In the genomic region with DNA sequence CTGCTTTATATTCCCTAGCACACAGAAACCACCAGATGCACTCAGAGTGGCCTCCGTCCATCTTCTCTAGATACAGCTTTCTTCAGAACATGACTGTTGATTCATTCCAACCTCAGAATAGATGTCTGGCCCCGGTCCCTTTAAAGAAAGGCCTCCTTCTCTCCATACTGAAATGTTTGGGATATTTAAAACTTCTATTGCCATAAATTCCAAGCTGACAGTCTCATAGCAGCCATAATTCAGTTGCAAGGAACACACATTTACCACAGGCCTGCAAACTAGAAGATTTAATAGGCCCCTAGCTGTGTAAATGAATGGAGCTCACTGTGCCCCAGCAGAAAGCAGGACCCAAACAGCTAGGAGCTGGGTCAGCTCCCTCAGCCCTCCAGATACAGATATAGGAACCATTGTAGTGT, we compare ENCODE assay signal across 17 mouse cellular contexts. TPM values are rescaled to one million over a fixed set of nuclear protein-coding genes. Genes with fewer than 3 reads are reported as not detected.
DNase-seq lines count a peak whose midpoint lies in the region; ATAC-seq and TF ChIP-seq lines count a peak whose summit lies in the region.
"Had no signal": no experiment of that assay in that cellular context is flagged by ENCODE, and none has a peak within 500 bp of the region (broad histone marks: within the 10 kb centered on the region; RNA-seq: fewer than 3 reads in every experiment).

No protein-coding gene starts in this region.

- TF ChIP-seq EP300 in lung, postnatal 0 days (IDR thresholded peaks at IDR 0.05): no peak

- H3K27me3 ChIP-seq in heart, embryonic 13.5 days (replicated peaks): no peaks in the 10 kb centered on the region
- no peaks in the 10 kb centered on the region for H3K27me3 ChIP-seq in heart, embryonic 11.5 days (ENCODE audit: control insufficient read depth, insufficient read depth, low read length)
- H3K27me3 ChIP-seq in lung, postnatal 0 days (replicated peaks; ENCODE audit: insufficient read depth, low read length): no peaks in the 10 kb centered on the region
- no peaks in the 10 kb centered on the region for H3K27me3 ChIP-seq in limb, embryonic 11.5 days (ENCODE audit: control insufficient read depth, insufficient read depth, low read length)
- H3K27me3 ChIP-seq: hindbrain, embryonic 13.5 days; liver, embryonic 13.5 days had no signal

- peaks cover 33% of the 10 kb centered on the region for H3K4me1 ChIP-seq in heart, embryonic 13.5 days
- H3K4me1 ChIP-seq in heart, embryonic 11.5 days (ENCODE audit: control insufficient read depth, insufficient read depth, low read length): peaks cover 5% of the 10 kb centered on the region
- no peaks in the 10 kb centered on the region; the same call in 1 of the 2 replicates for H3K4me1 ChIP-seq in lung, postnatal 0 days (ENCODE audit: insufficient read depth, low read depth, low read length)
- peaks cover 14% of the 10 kb centered on the region for H3K4me1 ChIP-seq in lung, adult 2 months (ENCODE audit: control insufficient read depth, insufficient read depth, low read length)
- peaks cover 16% of the 10 kb centered on the region for H3K4me1 ChIP-seq in limb, embryonic 11.5 days (ENCODE audit: control insufficient read depth, insufficient read depth, low read length)

- no peak for TF ChIP-seq CTCF in lung, postnatal 0 days (IDR thresholded peaks at IDR 0.05)
- no peak for TF ChIP-seq CTCF in lung, adult 2 months (IDR thresholded peaks at IDR 0.05; ENCODE audit: insufficient read depth, low read length)

- ATAC-seq in heart, embryonic 13.5 days (ENCODE audit: extremely low read depth, insufficient number of reproducible peaks, low FRiP score, low TSS enrichment): no peak
- ATAC-seq in heart, embryonic 11.5 days (replicated peaks; ENCODE audit: insufficient number of reproducible peaks, low FRiP score, low TSS enrichment): no peak
- 0 out of 2 replicates have a peak, but pooled peaks have one; percentile 21 for ATAC-seq in lung, postnatal 0 days
- peak; percentile 79 for ATAC-seq in limb, embryonic 11.5 days (ENCODE audit: insufficient number of reproducible peaks, low FRiP score, low TSS enrichment, low read depth)

- 0 out of 2 replicates have a peak overlapping the region, but pooled peaks have one; percentile 24 for H3K9ac ChIP-seq in heart, embryonic 13.5 days
- H3K9ac ChIP-seq in heart, embryonic 11.5 days (ENCODE audit: low read depth, low read length): no peak overlapping the region
- H3K9ac ChIP-seq in lung, postnatal 0 days (replicated peaks; ENCODE audit: low read depth): no peak overlapping the region
- no peak overlapping the region for H3K9ac ChIP-seq in limb, embryonic 11.5 days (ENCODE audit: low read length)
- H3K9ac ChIP-seq: hindbrain, embryonic 13.5 days; liver, embryonic 13.5 days had no signal

- H3K36me3 ChIP-seq in heart, embryonic 13.5 days: 0 out of 2 replicates have a peak, but pooled peaks cover 3% of the 10 kb centered on the region
- H3K36me3 ChIP-seq in heart, embryonic 11.5 days (ENCODE audit: control insufficient read depth, insufficient read depth, low read length): no peaks in the 10 kb centered on the region; the same call in 1 of the 2 replicates
- no peaks in the 10 kb centered on the region for H3K36me3 ChIP-seq in lung, postnatal 0 days (ENCODE audit: insufficient read depth, low read length)
- no peaks in the 10 kb centered on the region for H3K36me3 ChIP-seq in limb, embryonic 11.5 days (ENCODE audit: control insufficient read depth, insufficient read depth, low read length)
- H3K36me3 ChIP-seq: hindbrain, embryonic 13.5 days; liver, embryonic 13.5 days had no signal

- H3K9me3 ChIP-seq in heart, embryonic 13.5 days: no peaks in the 10 kb centered on the region
- H3K9me3 ChIP-seq in heart, embryonic 11.5 days (replicated peaks; ENCODE audit: control insufficient read depth, low read length): no peaks in the 10 kb centered on the region
- no peaks in the 10 kb centered on the region for H3K9me3 ChIP-seq in lung, postnatal 0 days (ENCODE audit: low read length)
- no peaks in the 10 kb centered on the region for H3K9me3 ChIP-seq in limb, embryonic 11.5 days (ENCODE audit: control insufficient read depth, low read length)
- H3K9me3 ChIP-seq: hindbrain, embryonic 13.5 days; liver, embryonic 13.5 days had no signal

- WGBS in heart, embryonic 13.5 days: 67% methylated on average over 2 of the region's 2 CpGs
- WGBS in heart, embryonic 11.5 days (ENCODE audit: insufficient replicate concordance): 72% methylated on average over 2 of the region's 2 CpGs
- WGBS in lung, postnatal 0 days: 61% methylated on average over 2 of the region's 2 CpGs
- WGBS in lung, adult 2 months: 77% methylated on average over 2 of the region's 2 CpGs
- WGBS in limb, embryonic 11.5 days: 69% methylated on average over 2 of the region's 2 CpGs

- no peak for TF ChIP-seq POLR2A in lung, adult 2 months (IDR thresholded peaks at IDR 0.05; ENCODE audit: borderline replicate concordance, extremely low read depth, low read depth, low read length)

- no peak overlapping the region for H3K4me3 ChIP-seq in heart, embryonic 13.5 days
- H3K4me3 ChIP-seq in heart, embryonic 11.5 days (ENCODE audit: low read depth, low read length): no peak overlapping the region
- H3K4me3 ChIP-seq in lung, postnatal 0 days (ENCODE audit: low read depth, low read length): no peak overlapping the region
- no peak overlapping the region for H3K4me3 ChIP-seq in lung, adult 2 months (replicated peaks; ENCODE audit: extremely low read depth, low read depth, low read length)
- no peak overlapping the region for H3K4me3 ChIP-seq in limb, embryonic 11.5 days (ENCODE audit: low read depth, low read length)
- H3K4me3 ChIP-seq: erythroblast, embryonic 14.5 days; hindbrain, embryonic 13.5 days; liver, embryonic 13.5 days had no signal

- no peak overlapping the region for H3K4me2 ChIP-seq in heart, embryonic 13.5 days
- no peak overlapping the region for H3K4me2 ChIP-seq in heart, embryonic 11.5 days
- no peak overlapping the region for H3K4me2 ChIP-seq in lung, postnatal 0 days (replicated peaks; ENCODE audit: low read depth, low read length)
- no peak overlapping the region for H3K4me2 ChIP-seq in limb, embryonic 11.5 days (ENCODE audit: low read depth, severe bottlenecking)
- H3K4me2 ChIP-seq: hindbrain, embryonic 13.5 days; liver, embryonic 13.5 days had no signal

- no peak overlapping the region; the same call in 1 of the 2 replicates for H3K27ac ChIP-seq in heart, embryonic 13.5 days (replicated peaks)
- no peak overlapping the region for H3K27ac ChIP-seq in heart, embryonic 11.5 days (ENCODE audit: low read depth, low read length)
- no peak overlapping the region for H3K27ac ChIP-seq in lung, postnatal 0 days (ENCODE audit: low read length)
- H3K27ac ChIP-seq in limb, embryonic 11.5 days (replicated peaks; ENCODE audit: low read depth, low read length): peak overlapping the region; percentile 66
- H3K27ac ChIP-seq: hindbrain, embryonic 13.5 days; liver, embryonic 13.5 days had no signal

- DNase-seq in lung, postnatal 0 days (ENCODE audit: low spot score): peak; percentile 30
- DNase-seq in lung, adult 2 months: no peak
- DNase-seq in limb, embryonic 11.5 days (ENCODE audit: low spot score): peak; percentile 53
- DNase-seq in thymus, postnatal 36 days: no peak
- no peak for DNase-seq in adrenal gland, postnatal 14 days
- DNase-seq: cerebellum, adult 9-11 months; heart, adult 18-20 months; liver, embryonic 13.5 days; right cerebral cortex, adult 18-20 months; thymus, postnatal 25 days had no signal

RNA-seq across cellular contexts. Expression of gene Gm10322, which starts 49.9 kb away (rescaled TPM):
- not detected in 2 replicates for polyA plus RNA-seq in heart, embryonic 13.5 days (2015; fragmentation: Nextera tagmentation; extraction: Ambion mirVana)
- not detected in 2 replicates for polyA plus RNA-seq in heart, embryonic 11.5 days (2014; fragmentation: Nextera tagmentation; extraction: Ambion mirVana)
- polyA plus RNA-seq in lung, postnatal 0 days (2015; fragmentation: Nextera tagmentation; extraction: Ambion mirVana): not detected in 2 replicates
- not detected in 2 replicates for polyA plus RNA-seq in lung, adult 2 months (2012; rRNA removed)
- polyA plus RNA-seq in limb, embryonic 11.5 days (2014; fragmentation: Nextera tagmentation; extraction: Ambion mirVana): not detected in 2 replicates
- not detected in 2 replicates for total RNA-seq in adrenal gland, postnatal 14 days (2021)
- total RNA-seq: heart, adult 18-20 months; left cerebral cortex, adult 18-20 months; megakaryocyte progenitor cell, adult 5-6 weeks; neutrophil, adult 5-6 weeks had no signal
- polyA plus RNA-seq: erythroblast, embryonic 14.5 days; liver, embryonic 13.5 days had no signal

RNA-seq across cellular contexts. Expression of gene Mcu, which starts 50.5 kb away (rescaled TPM):
- 24.9 and 25.6 TPM in 2 replicates for polyA plus RNA-seq in heart, embryonic 13.5 days (2015; fragmentation: Nextera tagmentation; extraction: Ambion mirVana)
- 27.4 and 28.5 TPM in 2 replicates for polyA plus RNA-seq in heart, embryonic 11.5 days (2014; fragmentation: Nextera tagmentation; extraction: Ambion mirVana)
- polyA plus RNA-seq in lung, postnatal 0 days (2015; fragmentation: Nextera tagmentation; extraction: Ambion mirVana): 33.5 and 34.5 TPM in 2 replicates
- 12.8 and 13.1 TPM in 2 replicates for polyA plus RNA-seq in lung, adult 2 months (2012; rRNA removed)
- polyA plus RNA-seq in limb, embryonic 11.5 days (2014; fragmentation: Nextera tagmentation; extraction: Ambion mirVana): 34.0 and 34.8 TPM in 2 replicates
- 33.6 and 36.5 TPM in 2 replicates for total RNA-seq in adrenal gland, postnatal 14 days (2021)

Comparison
In these comparisons a context has a peak if more than half of its experiments do, and no peak if none do; other contexts are left out.
1. DNase-seq: peak in lung, postnatal 0 days (single experiment) and limb, embryonic 11.5 days (single experiment); none in lung, adult 2 months (single experiment), thymus, postnatal 36 days (0 of 2) and adrenal gland, postnatal 14 days (single experiment).
2. ATAC-seq: peak in lung, postnatal 0 days (single experiment) and limb, embryonic 11.5 days (single experiment); none in heart, embryonic 13.5 days (single experiment) and heart, embryonic 11.5 days (single experiment).